Mouse (Mus musculus) neural tube, embryonic 11.5 days (tissue): Measurements from ENCODE around the gene Pla2g2c. TPM values are rescaled to one million over a fixed set of nuclear protein-coding genes. Genes with fewer than 3 reads are reported as not detected.

ENCODE experiments used
- ATAC-seq: fragments of 200-750 bp; cut with Nextera tagmentation; 2 replicates; pipeline ENCODE4 v1.8.0; 2017; ENCODE audit warnings: moderate number of reproducible peaks, mild to moderate bottlenecking, moderate TSS enrichment, moderate library complexity; ENCODE audit not compliant: insufficient read depth, low FRiP score, low TSS enrichment
- DNase-seq: peaks from one replicate; pipeline ENCODE4 v3.0.0-alpha.2; 2015; ENCODE audit warnings: low spot score
- H3K27ac ChIP-seq: fragments of 300-500 bp; sonication (generic); 2 replicates; pipeline ENCODE4 v1.5.1; 2014; ENCODE audit warnings: low read depth, mild to moderate bottlenecking, low read length
- H3K27me3 ChIP-seq: fragments of 300-500 bp; sonication (generic); 2 replicates; pipeline ENCODE4 v1.6.1; 2014; ENCODE audit warnings: mild to moderate bottlenecking, low read length, mixed read lengths; ENCODE audit not compliant: control insufficient read depth, insufficient read depth
- H3K36me3 ChIP-seq: fragments of 300-500 bp; sonication (generic); 2 replicates; pipeline ENCODE4 v1.6.1; 2014; ENCODE audit warnings: mild to moderate bottlenecking, low read length, moderate library complexity, mixed read lengths; ENCODE audit not compliant: control insufficient read depth, insufficient read depth
- H3K4me1 ChIP-seq: fragments of 300-500 bp; sonication (generic); 2 replicates; pipeline ENCODE4 v1.6.1; 2014; ENCODE audit warnings: low read length, mixed read lengths; ENCODE audit not compliant: control insufficient read depth, insufficient read depth
- H3K4me2 ChIP-seq: fragments of 300-500 bp; sonication (generic); 2 replicates; pipeline ENCODE4 v1.6.1; 2014; ENCODE audit warnings: low read depth, mild to moderate bottlenecking, moderate library complexity
- H3K4me3 ChIP-seq: fragments of 300-500 bp; sonication (generic); 2 replicates; pipeline ENCODE4 v1.5.1; 2014; ENCODE audit warnings: low read depth, low read length
- H3K9ac ChIP-seq: fragments of 300-500 bp; sonication (generic); 2 replicates; pipeline ENCODE4 v1.6.1; 2014; ENCODE audit warnings: mild to moderate bottlenecking, low read length
- H3K9me3 ChIP-seq: fragments of 300-500 bp; sonication (generic); 2 replicates; pipeline ENCODE4 v1.6.1; 2016; ENCODE audit warnings: low read length; ENCODE audit not compliant: control insufficient read depth
- WGBS: fragments of 180-500 bp; shearing (Covaris S2); extraction: QIAGEN DNeasy Blood & Tissue Kit; methylation state at CpG from one replicate; pipeline ENCODE4 v1.1.7; 2014; 5-methylcytosine and 5-hydroxymethylcytosine counted together
- polyA plus RNA-seq: library from polyadenylated mRNA; unstranded; fragments of >200 nt; fragmentation: Nextera tagmentation; extraction: Ambion mirVana; gene quantifications from 2 replicates; pipeline ENCODE4 v1.2.1, GENCODE M21; 2014

Gene Pla2g2c
- polyA plus RNA-seq = 0.46 and 0.80 TPM in 2 replicates

GRCm38 (mm10) chr4:138724354-138725126, at the start of gene Pla2g2c:
Gene Pla2g2c, plus strand, starts transcription at chr4:138724792.
- Histone ChIP-seq H3K36me3 (no peaks in the 10 kb centered on the region), H3K4me1 (peaks cover 8% of the 10 kb centered on the region), H3K4me2 (peak within 1 kb of the TSS; percentile 43), H3K27me3 (no peaks in the 10 kb centered on the region), H3K27ac (no peak within 1 kb of the TSS), H3K9me3 (no peaks in the 10 kb centered on the region), H3K9ac (peak within 1 kb of the TSS; percentile 52), H3K4me3 (peak within 1 kb of the TSS; percentile 25)
- ATAC-seq (no peak), DNase-seq (no peak)
- WGBS = 55% methylated on average over 18 of the region's 18 CpGs

- H3K4me2 ChIP-seq = no peak overlapping the region
- WGBS = 16% methylated on average over 16 of the region's 16 CpGs
- no peaks in the 10 kb centered on the region for H3K9me3 ChIP-seq
- no peak overlapping the region for H3K4me3 ChIP-seq
- no peak overlapping the region for H3K27ac ChIP-seq
- no peaks in the 10 kb centered on the region for H3K36me3 ChIP-seq
- no peak for DNase-seq
- H3K27me3 ChIP-seq = no peaks in the 10 kb centered on the region
- no peaks in the 10 kb centered on the region for H3K4me1 ChIP-seq
- H3K9ac ChIP-seq = no peak overlapping the region
- ATAC-seq = no peak
These were observed 48.1 kb upstream of the Pla2g2c start for GRCm38 (mm10) chr4:138676480-138676879.

- ATAC-seq (no peak), DNase-seq (peak; percentile 69)
- Histone ChIP-seq H3K9ac (no peak overlapping the region), H3K4me3 (no peak overlapping the region), H3K27ac (0 out of 2 replicates have a peak overlapping the region, but pooled peaks have one; percentile 27), H3K36me3 (no peaks in the 10 kb centered on the region), H3K9me3 (no peaks in the 10 kb centered on the region), H3K4me2 (peak overlapping the region; percentile 22; the same call in 1 of the 2 replicates), H3K27me3 (no peaks in the 10 kb centered on the region), H3K4me1 (no peaks in the 10 kb centered on the region)
- 27% methylated on average over 16 of the region's 16 CpGs for WGBS
These were observed 47.0 kb upstream of the Pla2g2c start for GRCm38 (mm10) chr4:138677579-138677978.

- Histone ChIP-seq H3K9me3 (no peaks in the 10 kb centered on the region), H3K27ac (no peak overlapping the region), H3K4me2 (no peak overlapping the region), H3K4me1 (no peaks in the 10 kb centered on the region; the same call in 1 of the 2 replicates), H3K4me3 (no peak overlapping the region), H3K36me3 (no peaks in the 10 kb centered on the region), H3K9ac (no peak overlapping the region), H3K27me3 (no peaks in the 10 kb centered on the region)
- 68% methylated on average over 4 of the region's 4 CpGs for WGBS
- DNase-seq = no peak
- ATAC-seq = no peak
These were observed 44.5 kb upstream of the Pla2g2c start for GRCm38 (mm10) chr4:138680124-138680523.

- 46% methylated on average over 2 of the region's 2 CpGs for WGBS
- Histone ChIP-seq H3K4me1 (no peaks in the 10 kb centered on the region; the same call in 1 of the 2 replicates), H3K9me3 (no peaks in the 10 kb centered on the region), H3K27ac (no peak overlapping the region), H3K27me3 (no peaks in the 10 kb centered on the region), H3K9ac (no peak overlapping the region), H3K4me2 (no peak overlapping the region), H3K36me3 (no peaks in the 10 kb centered on the region), H3K4me3 (no peak overlapping the region)
- ATAC-seq (no peak), DNase-seq (peak; percentile 37)
These were observed 41.8 kb upstream of the Pla2g2c start for GRCm38 (mm10) chr4:138682760-138683159.

- H3K27ac ChIP-seq = no peak overlapping the region
- ATAC-seq = no peak
These were observed 38.8 kb upstream of the Pla2g2c start for GRCm38 (mm10) chr4:138685813-138686212.

GRCm38 (mm10) chr4:138689094-138689512, 35.5 kb upstream of the Pla2g2c start:
- peaks cover 31% of the 10 kb centered on the region for H3K4me1 ChIP-seq
- DNase-seq = no peak
- no peak overlapping the region for H3K9ac ChIP-seq
- H3K27me3 ChIP-seq = peaks cover 18% of the 10 kb centered on the region
- H3K27ac ChIP-seq = no peak overlapping the region
- no peak for ATAC-seq
- 21% methylated on average over 3 of the region's 3 CpGs for WGBS
- no peaks in the 10 kb centered on the region for H3K9me3 ChIP-seq
- H3K4me2 ChIP-seq = no peak overlapping the region
- no peak overlapping the region for H3K4me3 ChIP-seq
- no peaks in the 10 kb centered on the region for H3K36me3 ChIP-seq

More at GRCm38 (mm10) chr4:138685813-138686212, 38.8 kb upstream of the Pla2g2c start:
- 83% methylated on average over 6 of the region's 6 CpGs for WGBS
- Histone ChIP-seq H3K4me3 (no peak overlapping the region), H3K36me3 (no peaks in the 10 kb centered on the region), H3K9me3 (no peaks in the 10 kb centered on the region), H3K27me3 (peaks cover 9% of the 10 kb centered on the region), H3K4me1 (peaks cover 9% of the 10 kb centered on the region), H3K4me2 (no peak overlapping the region), H3K9ac (no peak overlapping the region)
- no peak for DNase-seq

- Histone ChIP-seq H3K36me3 (no peaks in the 10 kb centered on the region), H3K4me3 (no peak overlapping the region), H3K9ac (no peak overlapping the region), H3K4me1 (peaks cover 31% of the 10 kb centered on the region), H3K4me2 (no peak overlapping the region), H3K27ac (no peak overlapping the region), H3K9me3 (no peaks in the 10 kb centered on the region), H3K27me3 (peaks cover 18% of the 10 kb centered on the region)
- ATAC-seq = no peak
- WGBS = 3% methylated on average over 4 of the region's 4 CpGs
- DNase-seq = no peak
These were observed 34.0 kb upstream of the Pla2g2c start for GRCm38 (mm10) chr4:138690561-138690960.
